Mouse (Mus musculus) layer of hippocampus, adult 2 months (tissue): ENCODE data around the gene Creb5. TPM values are rescaled to one million over a fixed set of nuclear protein-coding genes. Genes with fewer than 3 reads are reported as not detected.

ENCODE experiments used
- DNase-seq, 2 experiments: peaks; one replicate each; pipeline ENCODE4 v3.0.0; 2022; ENCODE audit warnings: low spot score in 2 of 2
- H3K27ac ChIP-seq: fragments of 200-600 bp; 2 replicates; pipeline ENCODE4 v1.8.1; 2022
- H3K4me3 ChIP-seq: fragments of 200-600 bp; 2 replicates; pipeline ENCODE4 v1.8.1; 2022; ENCODE audit warnings: mild to moderate bottlenecking
- CTCF ChIP-seq: fragments of 200-600 bp; conservative IDR thresholded peaks from 2 replicates; pipeline ENCODE4 v1.8.1; 2022; ENCODE audit warnings: antibody characterized with exemption, mild to moderate bottlenecking, moderate library complexity
- total RNA-seq, 2 experiments: library from RNA; stranded (reverse); gene quantifications; 2 replicates each; pipeline ENCODE4 v1.2.3; 2021

Gene Creb5
- total RNA-seq, 2 experiments from 2014 or later: 5.0 to 5.6 TPM

- Histone ChIP-seq H3K27ac (no peak overlapping the region), H3K4me3 (no peak overlapping the region)
- no peak for TF ChIP-seq CTCF
- no peak for DNase-seq
These were observed 173.1 kb downstream of the Creb5 start for GRCm38 (mm10) chr6:53459995-53460747.

DNA sequence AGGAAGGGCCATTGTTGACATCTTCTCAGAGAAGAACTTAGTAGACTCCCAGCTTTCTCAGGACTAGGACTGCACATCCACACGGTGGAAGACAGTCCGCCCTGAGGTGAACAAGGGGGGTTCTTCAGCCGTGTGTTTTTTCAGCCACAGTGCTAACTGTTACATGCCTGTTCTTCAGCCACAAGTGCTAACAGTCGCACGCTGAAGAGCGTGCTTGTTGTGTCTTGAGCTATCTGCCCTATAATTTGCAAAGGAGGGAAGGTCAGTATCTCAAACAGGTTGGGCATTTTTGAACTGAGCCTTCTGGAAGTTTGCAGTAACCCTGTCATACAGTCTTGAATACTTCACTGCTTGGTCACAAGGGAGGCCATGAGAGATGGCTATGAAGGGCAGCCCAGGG lies 174.0 kb downstream of the Creb5 start:
- no peak for DNase-seq
- H3K4me3 ChIP-seq: no peak overlapping the region
- no peak for TF ChIP-seq CTCF
- H3K27ac ChIP-seq: no peak overlapping the region

DNA sequence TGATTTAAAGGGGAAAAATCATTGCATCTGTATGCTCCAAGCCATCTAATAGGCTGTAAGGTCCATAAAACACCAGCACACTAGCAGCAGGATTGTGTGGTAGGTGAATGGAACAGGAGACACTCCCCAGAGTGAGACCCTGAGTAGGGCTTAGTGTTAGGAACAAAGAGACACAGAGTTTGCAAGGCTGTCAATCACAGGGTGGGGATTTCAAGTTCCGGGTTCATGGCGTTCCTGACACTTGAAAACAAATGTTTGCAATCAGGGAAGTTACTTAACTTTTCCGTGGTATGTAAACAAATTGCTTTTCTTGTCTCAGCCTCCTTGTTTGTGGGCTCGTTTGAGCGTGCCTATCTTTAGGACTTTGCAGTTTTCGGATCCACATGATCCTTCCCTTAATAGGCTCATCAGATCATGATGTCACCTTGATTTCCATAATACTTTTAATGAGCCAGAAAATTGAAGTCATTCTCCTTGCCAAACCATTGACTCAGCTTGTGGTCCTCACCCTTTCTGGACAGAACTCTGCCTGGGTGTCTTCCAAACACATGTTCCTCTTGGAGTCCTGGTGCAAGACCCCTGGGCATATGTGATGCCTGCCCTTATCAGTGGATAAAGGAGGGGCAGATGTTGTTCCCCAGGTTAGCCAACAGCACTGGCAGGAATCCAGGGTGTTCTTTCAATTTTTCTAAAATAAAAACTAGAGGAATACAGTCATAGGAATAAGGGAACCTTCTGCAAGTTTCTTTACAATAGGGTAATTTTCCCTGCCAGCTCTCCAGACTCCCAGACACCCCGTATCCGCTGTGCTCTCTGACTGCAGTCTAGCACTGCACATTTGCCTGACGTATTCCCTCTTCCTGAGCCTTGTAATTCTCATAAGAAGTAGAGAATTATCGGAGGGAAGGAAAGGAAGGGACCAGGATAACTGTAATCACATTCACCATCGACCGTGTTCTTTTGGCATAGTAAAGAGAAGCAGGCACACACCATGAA lies 175.0 kb downstream of the Creb5 start:
- no peak for DNase-seq
- Histone ChIP-seq H3K27ac (no peak overlapping the region), H3K4me3 (no peak overlapping the region)
- TF ChIP-seq CTCF: no peak

- no peak overlapping the region for H3K27ac ChIP-seq
- DNase-seq: no peak
- no peak for TF ChIP-seq CTCF
- no peak overlapping the region for H3K4me3 ChIP-seq
These were observed 175.7 kb downstream of the Creb5 start for GRCm38 (mm10) chr6:53462802-53463201.

DNA sequence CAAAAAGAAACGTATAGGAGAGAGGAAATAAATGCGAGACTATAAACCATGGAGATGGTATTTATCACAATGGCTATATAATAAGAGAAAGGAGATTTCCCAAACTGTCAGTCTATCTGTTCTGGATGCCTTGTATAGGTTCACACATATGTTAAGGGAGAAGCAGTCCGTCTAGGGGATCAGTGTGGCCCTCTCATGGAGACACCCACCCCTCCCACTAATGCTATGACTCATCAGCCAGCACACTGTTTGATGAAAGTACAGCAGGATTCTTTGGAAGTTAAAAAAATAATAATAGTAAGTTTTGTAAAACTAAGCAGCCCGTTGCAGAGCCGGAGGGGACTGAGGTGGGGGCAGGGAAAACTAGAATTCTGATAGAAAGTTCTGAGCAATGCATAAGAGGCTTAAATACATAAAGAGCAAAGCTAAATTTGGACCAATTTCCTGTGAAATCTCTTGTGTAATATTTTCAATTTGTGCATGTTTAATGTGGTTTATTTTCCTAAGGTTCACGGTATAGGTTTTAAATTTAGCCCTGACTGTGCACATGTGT lies 176.3 kb downstream of the Creb5 start:
- DNase-seq: no peak
- no peak for TF ChIP-seq CTCF
- H3K27ac ChIP-seq: no peak overlapping the region

DNA sequence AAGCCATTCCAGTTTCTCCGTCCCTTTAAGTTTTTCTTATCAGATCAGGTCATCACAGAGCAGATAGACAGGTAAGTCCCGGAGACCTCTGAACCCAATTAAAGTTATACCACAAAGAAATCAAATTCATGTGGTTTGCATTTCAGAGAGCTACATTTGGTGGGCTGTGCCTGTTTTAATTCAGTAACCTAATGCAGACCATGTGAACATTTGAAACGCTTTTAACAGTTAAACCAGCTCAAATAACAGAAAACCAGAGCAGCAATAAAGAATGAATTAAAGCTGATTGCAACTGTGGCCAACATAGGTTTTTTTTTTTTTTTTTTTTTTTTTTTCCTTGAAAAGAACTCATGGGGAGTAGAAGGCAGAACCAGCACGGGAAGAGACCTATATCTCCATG lies 182.1 kb downstream of the Creb5 start:
- DNase-seq: no peak
- no peak for TF ChIP-seq CTCF

More for the DNA sequence above, 176.3 kb downstream of the Creb5 start:
- H3K4me3 ChIP-seq: no peak overlapping the region

DNA sequence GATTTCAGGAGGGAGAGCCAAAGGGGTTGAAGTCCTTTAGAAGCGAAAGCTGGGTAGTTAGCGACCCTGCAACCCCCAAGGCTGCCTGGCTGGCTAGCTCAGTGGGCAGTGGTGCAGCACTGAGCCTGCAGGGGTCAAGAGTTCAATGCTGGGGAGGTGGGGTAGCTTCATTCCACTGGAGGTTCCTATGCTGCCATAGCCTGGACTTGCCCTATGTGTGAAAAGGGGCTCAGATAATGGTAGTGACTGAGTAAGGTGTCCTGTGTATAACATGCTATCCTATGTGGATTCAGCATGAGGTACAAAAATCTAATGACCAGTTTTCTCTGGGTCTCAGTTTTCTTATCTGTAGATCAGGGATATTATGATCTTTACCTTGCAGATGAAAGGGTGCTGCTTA lies 182.6 kb downstream of the Creb5 start:
- TF ChIP-seq CTCF: no peak
- Histone ChIP-seq H3K27ac (no peak overlapping the region), H3K4me3 (no peak overlapping the region)
- no peak for DNase-seq

More for the DNA sequence above, 182.1 kb downstream of the Creb5 start:
- Histone ChIP-seq H3K4me3 (no peak overlapping the region), H3K27ac (no peak overlapping the region)

- DNase-seq: peak in 1 of 2 experiments; percentile 16
- Histone ChIP-seq H3K27ac (no peak overlapping the region), H3K4me3 (peak overlapping the region; percentile 2; the same call in 1 of the 2 replicates)
- TF ChIP-seq CTCF: peak; percentile 54
These were observed 183.5 kb downstream of the Creb5 start for GRCm38 (mm10) chr6:53470559-53470958.

DNA sequence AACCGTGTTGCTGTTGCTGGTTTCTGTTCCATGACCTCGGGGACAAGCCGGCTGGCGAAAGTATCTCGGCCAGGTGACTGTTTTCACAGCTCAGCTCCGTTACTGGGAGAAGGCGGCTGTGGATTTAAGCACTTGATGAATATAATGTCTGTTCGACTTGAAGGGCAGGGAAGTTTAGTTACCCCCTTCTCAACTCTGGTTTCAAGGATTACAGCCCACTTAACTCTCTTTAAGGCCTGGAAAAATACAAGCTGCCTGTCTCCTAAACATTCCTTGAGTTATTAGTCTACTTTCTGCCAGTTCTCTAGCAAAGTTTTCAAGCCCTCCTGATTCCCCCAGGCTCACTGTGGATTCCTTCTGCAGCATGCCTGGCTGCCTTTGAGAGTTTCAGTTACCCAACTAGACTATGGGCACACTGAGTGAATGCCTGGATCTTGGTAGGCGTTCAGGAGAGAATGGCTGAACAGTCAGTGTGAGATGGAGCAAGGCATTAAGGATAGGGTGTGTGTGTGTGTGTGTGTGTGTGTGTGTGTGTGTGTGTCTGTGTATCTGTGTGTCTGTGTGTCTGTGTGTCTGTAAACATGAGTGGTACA lies 184.0 kb downstream of the Creb5 start:
- H3K4me3 ChIP-seq: peak overlapping the region; percentile 2; the same call in 1 of the 2 replicates
- TF ChIP-seq CTCF: no peak
- DNase-seq: no peak
- no peak overlapping the region for H3K27ac ChIP-seq

- Histone ChIP-seq H3K4me3 (no peak overlapping the region), H3K27ac (no peak overlapping the region)
- DNase-seq: no peak
- TF ChIP-seq CTCF: no peak
These were observed 185.7 kb downstream of the Creb5 start for GRCm38 (mm10) chr6:53472751-53473150.

DNA sequence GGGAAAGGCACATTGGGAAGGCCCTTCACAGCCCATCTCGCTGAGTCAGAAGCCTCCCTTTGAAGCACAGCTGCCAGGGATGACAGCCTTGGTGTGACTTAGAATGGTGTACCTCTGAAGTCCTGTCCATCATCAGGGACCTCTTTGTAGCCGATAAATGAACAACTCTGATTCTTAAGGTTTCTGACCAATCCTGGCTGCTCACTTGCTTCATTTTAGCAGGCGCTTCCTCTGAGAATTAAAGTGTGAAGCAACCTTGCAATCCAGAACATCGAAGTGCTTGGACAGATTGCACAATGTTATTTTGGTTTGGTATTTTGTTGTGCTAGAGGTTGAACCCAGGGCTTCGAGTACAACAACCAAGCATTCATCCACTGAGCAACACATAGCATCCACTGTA lies 190.4 kb downstream of the Creb5 start:
- DNase-seq: no peak
- H3K27ac ChIP-seq: no peak overlapping the region
- H3K4me3 ChIP-seq: no peak overlapping the region
- TF ChIP-seq CTCF: no peak

DNA sequence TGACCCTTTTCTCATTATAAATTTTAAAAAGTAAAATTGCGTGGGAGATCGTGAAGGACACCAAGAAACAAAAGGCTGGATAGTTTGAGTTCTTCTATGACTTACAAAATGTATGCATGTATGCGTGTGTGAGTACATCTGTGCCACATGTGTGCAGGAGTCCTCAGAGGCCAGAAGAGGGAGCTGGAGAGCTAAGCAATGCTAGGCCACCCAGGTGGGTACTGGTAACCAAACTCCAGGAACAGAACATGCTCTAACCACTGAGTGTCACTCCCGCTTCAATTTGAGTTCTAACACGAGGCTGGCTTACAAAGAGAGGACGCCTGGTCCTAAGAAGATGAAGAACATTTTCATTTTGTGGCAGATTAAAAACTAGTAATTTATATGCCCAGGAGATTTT lies 203.8 kb downstream of the Creb5 start:
- Histone ChIP-seq H3K4me3 (no peak overlapping the region), H3K27ac (no peak overlapping the region)
- peak; percentile 43 for TF ChIP-seq CTCF
- no peak for DNase-seq
